Mouse (Mus musculus) right cerebral cortex, postnatal 36 days (tissue): ENCODE results near the gene Unc13a.

ENCODE experiments used
- DNase-seq, 2 experiments: peaks; one replicate each; pipeline ENCODE4 v3.0.0; 2022; ENCODE audit warnings: low spot score in 2 of 2, mixed read lengths in 1 of 2

Unc13a gene

DNA sequence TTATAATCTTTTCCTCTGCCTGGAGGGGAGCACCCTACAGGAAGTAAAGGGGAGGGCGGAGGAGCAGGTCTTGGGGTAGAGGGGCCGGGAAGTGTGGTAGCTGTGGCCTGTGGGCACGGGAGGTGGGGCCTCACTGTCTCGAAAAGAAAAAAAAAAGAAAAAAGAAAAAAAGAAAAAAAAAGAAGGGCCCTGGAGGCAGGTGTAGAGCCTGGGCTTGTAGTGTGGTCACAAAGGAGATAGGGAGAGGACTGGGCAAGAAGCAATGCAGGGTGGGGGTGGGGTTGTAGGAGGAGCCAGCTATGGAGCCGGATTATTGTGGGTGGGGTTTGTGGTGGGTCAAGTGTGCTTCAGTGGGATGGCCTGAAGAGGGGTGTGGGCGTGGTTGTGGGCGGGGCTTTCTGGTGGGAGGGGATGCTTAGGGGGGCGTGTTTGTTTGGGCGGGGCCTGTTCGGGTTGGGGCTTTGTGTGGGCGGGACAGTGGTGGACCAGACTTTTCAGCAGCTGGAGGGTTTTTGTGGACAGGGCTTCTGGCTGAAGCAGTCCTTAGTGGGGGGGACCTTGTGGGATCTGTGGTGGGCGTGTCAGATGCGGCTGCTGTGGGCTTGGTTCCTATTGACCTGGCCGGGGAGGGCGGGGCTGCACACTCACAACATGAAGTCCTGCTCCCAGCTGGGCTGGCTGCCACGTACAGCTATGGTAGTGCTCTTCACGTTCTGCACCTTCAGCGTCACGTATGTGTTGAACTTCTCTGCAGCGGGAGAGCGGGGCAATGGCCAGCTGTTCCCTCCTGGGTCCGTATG, 6.0 kb downstream of the Unc13a start:
- no peak for DNase-seq

DNA sequence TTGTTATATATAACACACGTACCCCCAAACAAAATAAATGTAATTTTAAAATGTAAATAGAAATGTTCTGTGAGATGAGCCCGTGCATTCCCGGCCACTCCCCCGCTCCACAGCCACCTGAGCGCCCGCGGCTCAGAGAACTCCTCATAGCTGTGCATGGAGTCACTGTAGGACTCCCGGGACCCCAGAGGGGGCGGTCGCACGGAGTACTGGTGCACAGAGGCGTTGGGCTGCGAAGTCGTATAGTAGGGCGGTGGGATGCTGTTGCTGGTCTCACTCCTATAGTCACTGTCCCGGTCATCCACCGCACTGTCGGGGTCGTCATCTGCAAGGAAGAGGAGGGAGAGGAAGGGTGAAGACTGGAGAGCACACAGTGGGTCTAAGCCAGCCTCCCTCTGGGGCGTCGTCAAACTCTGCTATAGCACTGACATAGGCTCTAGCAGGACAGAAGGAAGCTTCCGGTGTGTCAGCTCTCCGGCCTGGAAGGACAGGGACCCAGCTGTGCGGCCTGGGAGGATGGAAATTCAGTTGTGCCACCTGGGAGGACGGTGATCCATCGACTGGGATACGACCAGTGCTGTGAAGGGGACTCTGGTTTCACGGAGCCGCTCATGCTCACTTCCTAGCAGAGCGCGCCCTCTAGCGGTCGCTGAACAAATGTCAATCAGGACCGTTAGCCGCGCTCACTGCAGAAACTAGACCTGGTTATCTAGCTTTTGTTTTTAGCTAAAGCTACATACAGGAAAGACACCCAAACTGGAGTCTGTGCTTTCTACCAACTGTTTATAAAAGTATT, 11.0 kb downstream of the Unc13a start:
- DNase-seq, result peak; percentile 67 to 76

DNA sequence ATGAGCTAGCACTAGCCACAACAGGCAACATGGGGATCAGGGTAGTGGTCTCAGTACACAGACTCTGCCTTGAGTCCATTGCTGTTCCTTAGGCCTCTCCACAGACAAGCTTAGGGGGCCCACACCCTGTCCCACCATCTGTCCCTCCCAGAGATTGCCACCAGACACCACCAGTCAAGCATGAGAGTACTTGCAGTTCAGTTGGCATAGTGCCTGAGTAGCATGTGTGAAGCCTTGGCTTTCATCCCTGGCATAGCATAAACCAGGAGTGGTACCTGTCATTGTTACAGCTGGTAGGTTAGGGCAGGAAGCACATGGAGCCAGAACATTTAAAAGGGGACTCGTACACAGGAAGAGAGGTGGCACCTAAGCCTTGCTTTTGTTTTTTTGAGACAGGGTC, 11.8 kb downstream of the Unc13a start:
- no peak for DNase-seq

DNA sequence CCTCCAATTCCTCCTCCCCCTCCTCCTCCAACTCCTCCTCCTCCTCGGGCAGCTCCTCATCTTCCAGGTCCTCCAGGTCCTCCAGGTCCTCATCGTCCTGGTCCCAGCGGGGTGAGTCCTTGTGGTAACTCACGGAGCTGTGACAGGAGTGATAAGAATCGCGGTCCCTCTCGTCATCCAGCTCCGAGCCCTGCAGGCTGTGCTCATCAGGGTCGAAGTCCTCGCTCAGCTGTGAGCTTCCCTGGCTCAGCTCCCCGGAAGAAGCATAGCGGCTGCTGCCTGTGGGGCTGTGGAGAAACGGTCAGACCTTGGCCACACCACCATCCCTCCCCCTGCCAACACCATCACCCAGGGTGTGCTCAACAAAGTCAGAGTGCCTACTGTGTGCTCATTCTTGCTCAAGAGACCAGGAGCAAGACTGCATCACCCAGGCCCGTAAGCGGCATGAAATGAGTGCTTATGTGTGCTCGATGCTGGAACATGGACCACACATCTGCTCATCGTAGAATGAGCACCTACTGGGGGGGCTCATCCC, 13.0 kb downstream of the Unc13a start:
- no peak for DNase-seq

DNA sequence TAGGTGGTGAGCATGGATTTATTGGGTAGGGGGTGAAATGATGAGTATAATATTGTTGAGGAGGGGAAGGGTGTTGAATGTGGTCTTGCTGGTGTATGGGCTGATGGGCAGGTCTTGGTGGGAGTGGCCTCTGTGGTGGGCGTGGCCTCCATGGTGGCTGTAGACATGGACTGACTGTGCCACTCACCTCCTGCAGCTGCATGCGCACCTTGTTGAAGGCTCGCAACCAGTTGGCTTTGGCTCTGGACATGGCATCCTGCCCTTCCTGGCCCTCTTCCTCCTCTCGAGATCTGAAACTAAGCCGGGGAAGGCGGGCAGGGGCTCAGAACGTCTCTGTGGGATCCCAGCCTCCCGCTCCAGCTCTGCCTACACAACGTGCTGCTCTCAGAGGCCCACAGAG, 13.7 kb downstream of the Unc13a start:
- DNase-seq, result no peak

DNA sequence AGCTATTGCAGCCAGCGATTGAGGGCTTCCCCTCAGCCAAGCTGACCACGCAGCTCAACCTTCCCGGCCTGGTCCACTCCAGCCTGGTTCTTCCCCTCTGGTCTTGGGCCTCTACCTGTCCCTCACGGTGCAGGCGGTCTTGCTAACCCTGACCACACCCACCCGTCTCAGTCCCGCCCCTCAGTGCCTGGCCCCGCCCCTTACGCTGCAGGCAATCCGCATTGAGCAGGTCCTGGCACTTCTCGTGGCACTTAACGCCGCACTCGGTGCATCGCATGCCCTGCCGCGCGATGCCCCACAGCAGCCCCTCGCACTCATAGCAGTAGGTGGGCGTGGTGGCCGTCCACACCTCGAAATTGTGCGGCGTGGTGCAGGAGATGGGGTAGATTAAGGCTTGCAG, 17.0 kb downstream of the Unc13a start:
- no peak for DNase-seq

DNA sequence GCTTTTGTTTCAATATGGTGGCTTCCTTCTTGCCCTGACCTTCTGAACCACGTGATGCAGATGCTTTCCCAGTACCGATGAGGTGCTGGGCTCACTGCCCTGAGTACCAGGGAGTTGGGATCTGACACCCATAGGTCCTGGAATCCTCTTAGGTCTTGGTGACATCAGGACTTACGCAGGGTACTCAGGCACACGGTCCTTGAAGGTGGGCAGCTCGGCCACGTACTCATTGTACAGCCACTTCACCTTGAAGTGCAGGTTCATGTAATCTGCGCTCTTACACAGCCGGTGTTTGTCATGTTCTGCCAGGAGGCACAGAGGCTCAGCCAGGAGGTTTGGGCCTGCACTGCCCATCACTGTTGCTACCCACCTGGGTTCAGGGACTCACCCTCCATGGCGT, 26.0 kb downstream of the Unc13a start:
- DNase-seq, result no peak

DNA sequence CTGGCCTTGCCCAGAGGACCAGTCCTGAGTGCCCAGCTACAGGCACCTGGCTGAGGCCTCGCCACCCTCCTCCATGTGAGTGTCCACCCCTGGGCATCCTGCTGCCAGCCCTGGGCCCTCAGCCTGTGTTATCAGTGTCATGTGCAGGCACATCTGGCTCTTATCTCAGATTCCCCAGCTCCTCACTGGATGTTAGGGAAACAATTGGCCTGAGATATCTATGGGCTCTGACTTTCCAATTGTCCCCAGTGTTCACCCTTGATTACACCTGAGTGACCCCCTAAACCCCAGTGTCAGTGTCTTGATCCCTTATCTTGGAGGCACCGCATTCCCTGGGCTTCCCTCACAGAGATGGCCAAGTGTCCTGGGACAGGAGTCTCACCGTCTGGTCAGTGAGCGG, 32.2 kb downstream of the Unc13a start:
- DNase-seq, result no peak

DNA sequence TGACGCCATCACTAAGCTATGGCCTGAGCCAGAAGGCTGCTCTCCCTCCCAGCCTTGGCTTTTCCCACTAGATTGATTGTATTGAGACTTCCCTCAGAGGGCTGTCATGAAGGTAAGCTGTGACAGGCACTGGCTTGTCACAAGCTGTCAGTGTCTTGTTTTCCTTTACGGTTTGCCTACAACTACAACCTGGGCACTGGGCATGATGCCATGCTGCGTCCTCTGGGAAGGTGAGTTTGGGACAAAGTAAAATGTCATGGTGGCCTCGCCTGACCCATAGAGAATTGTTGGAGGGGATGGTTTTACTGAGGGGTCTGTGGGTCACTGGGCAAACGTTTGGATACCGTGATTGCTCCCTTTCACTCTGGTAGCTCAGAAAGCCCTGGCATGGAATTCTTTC, 33.2 kb downstream of the Unc13a start:
- DNase-seq, result no peak

DNA sequence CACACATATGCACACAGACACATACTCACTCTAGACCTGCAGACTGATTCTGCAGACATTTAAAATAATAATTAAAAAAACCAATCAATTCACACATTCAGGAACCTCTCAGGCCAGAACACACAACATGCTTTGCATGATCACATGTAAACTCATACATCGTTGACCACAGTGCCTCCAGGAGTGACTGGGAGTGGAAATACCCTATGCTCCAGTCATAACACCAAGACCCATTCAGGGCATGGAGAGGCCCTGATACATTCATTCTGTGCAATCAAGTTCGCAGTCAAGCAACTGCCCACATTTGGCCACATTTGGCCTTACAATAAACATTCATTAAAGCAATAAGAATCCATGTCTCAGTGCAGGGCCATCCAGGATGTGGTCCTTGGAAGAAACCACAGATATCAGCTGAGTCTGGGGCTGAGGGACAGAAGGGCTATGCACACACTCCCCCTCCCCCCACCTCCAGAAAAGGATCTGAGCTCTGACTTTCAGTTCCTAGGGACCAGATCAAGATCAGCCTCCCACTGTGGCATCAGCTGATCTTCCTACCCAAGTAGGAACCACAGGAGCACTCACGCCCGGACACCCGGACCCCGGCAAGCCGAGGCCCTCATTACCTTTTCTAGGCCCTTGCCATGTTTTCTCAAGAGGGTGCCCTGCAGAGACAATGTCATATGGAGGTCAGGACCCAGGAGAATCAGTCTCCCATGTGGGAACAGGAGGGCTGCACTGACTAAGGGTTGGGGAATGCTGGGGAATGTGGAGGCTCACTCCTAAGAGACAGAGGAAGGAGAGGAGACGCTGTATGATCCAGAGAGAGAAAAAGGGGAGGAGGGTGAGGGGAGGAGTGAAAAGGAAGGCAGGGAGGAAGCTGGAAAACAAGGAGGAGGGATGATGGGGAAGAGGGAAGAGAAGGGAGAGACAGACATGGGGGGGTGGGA, 34.1 kb downstream of the Unc13a start:
- no peak for DNase-seq

DNA sequence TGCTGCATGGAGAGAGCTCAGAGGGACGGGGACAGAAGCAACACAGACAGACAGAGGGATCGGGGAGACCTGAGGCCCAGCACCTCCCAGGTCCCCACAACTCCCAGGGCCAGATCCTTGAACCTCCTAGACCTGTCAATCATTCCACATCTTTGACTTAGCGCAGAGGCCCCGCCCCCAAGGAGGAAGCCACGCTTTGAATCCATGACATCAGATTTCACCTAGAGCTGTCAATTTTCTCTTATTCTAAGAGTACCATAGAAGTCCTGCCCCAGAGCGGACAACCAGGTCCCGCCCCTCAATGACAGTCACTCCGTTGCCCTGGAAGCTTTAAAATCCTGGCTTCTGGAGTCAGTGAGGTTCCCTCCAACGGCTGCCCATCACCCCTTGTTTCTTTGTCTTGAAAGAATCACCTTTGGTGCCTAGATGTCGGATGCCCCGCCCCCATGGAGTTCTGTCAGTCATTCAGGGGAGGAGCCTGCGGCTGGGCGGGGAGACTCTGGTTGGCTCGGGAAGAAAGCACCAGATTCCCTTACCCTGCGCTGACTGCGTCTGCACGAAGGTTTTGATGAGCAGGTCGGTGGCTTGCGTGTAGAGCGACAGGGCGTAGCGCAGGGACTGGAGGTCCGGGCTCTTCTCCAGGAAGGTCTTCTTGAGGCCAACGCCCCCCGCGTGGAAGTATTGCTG, 37.4 kb downstream of the Unc13a start:
- no peak for DNase-seq

DNA sequence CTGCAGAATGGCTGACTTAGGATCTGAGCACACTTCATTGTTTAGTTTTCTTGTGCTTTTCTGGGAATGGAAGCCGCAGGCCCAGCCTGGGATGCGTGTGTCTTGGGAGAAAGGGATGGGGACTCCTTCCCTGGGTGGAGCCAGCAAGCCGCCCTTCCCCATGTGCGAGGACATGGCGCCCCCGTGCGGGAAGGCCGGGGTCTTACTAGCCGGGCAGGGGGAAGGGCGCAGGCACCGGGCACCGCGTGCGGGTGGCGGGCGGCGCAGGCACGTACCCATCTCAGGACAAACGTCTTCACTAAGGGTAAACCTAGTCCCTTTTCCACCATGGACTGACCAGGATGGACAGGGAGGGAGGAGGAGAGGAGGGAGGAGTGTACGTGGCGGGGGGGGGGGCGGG, 38.4 kb downstream of the Unc13a start:
- DNase-seq, result no peak

DNA sequence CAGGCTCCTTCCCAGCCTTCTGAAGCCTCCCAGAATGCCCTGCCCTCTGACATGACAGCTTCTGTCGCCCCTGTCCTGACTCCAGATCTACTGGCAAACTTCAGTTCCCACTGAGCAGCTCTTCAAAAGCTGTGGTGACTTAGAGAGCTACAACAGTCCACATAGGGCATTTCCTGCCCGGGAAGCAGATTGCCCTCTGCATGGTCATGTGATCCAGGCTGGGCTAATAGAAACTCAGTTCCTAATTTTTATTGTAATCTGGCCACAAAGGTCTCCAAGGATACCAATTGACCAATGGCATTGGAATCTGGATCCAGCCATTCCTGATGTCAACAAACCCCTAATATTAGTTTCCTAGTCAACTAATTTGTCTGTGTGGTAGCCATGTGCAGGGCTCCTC, 39.7 kb downstream of the Unc13a start:
- no peak for DNase-seq

DNA sequence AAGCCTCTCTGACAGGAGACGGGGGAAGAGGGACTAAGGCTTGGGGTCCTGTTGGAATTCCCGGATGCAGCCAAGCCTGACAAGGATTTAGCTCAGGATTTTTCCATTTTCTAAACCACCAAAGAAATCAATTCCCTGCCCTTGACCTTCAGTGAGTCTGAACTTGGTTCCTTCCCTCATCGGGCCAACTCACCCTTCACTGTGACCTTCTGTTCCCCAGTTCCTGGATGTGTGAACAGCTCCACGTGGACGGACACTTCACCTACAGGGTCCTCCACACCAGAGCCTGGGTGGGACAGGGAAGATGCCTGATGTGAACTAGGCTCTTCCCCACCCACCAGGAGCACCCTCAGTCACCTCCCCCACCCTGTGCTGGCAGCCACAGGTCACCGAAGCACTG, 40.8 kb downstream of the Unc13a start:
- DNase-seq, result no peak

DNA sequence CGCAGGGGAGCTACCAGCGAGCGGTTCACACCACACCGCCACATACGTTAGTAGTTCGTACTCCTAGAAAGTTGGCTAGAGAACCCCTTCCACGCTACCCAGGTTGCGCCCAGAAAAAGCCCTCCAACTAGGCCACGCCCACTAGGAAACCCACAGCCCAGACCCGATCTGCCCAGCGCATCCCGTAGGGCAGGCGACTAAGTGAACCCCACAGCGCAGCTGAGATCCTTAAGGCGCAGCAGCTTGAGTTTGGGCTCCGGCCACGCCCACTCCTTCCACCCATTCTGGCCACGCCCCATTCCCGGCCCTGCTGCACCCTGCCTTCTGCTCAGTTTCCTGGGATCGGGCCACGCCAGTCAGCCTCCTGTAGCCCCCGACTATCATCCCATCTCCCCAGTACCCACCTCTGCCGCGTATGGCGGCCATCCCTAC, 41.8 kb downstream of the Unc13a start:
- DNase-seq, result no peak

DNA sequence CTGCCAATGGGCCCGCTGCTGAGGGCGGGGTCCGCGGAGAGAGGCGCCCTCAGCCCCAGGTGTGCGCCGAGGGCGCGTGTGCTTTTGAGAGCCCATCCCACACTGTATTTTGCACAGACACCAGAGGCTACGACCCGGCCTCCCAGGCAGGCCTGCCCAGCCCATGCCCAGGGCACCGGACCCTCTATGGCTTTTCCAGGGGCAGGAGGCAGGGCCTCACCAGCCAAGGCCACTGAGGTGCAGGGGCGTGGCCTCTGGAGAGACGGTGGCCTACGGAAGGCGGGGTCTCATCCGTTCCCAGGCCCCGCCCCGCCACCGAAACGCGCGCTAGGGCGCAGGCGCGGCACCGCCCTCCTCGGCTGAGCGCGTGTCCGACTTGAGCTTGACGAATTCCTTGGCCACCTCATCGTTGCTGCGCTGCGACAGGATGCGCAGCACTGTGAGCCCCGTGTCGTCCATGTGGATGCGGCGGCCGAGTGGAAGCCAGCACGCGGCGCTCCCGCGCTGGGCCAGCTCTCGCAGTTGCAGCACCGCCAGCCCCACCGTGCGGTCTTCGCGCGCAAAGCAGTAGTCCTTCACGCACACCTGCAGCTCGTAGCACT, 42.4 kb downstream of the Unc13a start:
- DNase-seq, result peak; percentile 84 to 89

DNA sequence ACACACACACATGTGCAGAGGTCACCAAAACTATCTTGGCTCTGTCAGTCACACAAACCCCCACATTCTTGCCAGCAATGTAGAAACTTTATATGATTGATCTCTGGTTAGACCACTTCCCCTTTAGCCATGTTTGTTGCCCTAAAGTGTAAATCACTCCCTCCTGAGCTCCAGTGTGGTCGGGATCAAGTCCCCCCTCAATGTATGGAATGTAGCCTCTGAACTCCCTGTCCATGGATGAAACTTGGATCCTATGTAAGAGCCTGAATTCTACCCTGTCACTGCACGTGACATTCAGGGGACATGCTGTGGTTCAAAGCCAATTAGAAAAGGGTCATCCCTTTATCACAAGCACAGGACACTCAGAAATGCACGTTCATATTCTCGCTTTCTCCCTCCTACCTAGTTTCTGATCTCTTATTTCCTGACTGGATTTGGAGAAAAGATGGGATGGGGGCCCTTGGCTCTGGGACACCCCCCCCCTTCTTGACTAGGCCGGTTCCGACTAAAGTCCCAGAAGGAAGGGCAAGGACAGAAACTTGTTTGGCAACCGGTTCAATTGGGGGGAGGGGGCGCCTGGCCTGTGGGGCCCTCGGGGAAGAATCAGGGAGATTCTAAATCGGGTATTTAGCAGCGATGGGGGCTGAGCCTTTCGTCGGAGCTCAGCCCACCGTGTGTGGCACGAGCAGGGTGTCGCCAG, 43.0 kb downstream of the Unc13a start:
- DNase-seq, result no peak

DNA sequence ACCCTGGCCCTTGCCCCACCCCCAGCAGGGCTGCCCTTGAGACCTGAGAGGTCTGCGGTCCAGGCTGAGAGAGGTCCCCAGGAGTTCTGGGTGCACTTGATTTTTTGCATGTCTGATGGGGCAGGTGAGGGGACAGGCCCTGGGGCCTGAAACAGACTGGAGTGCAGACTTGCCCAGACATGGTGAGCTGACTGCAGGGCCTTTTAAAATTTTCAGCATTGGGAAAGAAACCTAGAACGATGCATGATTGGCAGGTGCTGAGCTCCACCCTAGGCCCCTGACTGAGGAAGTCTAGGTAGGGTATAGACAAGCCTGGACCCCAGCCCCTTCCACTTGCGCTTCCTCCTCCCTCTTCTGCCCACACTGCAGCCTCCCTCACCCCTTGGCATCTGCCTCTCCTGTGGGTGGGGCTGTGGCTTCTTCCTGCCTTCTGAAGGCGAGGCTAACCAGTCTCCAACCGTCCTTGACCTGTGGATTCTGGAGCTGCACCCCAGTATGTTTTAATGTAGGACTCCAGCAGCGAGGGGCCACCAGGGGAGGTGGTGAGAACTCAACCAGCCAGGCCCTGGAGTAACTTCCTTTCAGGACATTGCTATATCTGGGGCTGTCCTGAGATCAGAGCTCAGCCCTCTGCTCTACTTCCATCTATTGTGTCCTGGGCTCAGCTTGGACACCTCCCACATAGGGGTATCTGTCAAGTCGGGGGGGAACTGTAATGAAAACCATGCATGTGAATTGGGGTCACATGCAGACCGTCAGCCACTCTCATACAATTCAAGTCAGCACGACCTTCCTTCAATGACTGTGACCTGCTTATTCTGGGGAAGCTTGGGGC, 44.1 kb downstream of the Unc13a start:
- DNase-seq, result no peak

DNA sequence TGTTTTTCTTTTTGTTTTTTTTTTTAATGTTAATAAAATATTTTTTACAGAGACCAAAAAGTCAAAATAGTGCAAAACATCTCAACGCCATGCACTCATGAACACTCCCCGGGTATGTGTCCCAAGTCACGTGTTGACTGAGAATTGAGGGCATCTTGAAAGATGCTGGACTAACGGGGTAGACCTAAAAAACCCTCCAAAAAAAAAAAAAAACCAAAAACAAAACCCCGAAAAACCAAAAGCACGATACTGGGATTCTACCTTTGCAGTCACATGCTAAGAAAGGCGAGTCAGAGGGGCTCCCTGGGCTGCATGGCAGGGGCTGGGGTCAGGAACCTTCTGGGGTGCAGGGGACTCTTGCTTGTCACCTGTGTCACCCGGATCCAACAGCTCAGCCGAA, 44.8 kb downstream of the Unc13a start:
- no peak for DNase-seq
